10 mouse cellular contexts compared by ENCODE assay signal in the genomic region with DNA sequence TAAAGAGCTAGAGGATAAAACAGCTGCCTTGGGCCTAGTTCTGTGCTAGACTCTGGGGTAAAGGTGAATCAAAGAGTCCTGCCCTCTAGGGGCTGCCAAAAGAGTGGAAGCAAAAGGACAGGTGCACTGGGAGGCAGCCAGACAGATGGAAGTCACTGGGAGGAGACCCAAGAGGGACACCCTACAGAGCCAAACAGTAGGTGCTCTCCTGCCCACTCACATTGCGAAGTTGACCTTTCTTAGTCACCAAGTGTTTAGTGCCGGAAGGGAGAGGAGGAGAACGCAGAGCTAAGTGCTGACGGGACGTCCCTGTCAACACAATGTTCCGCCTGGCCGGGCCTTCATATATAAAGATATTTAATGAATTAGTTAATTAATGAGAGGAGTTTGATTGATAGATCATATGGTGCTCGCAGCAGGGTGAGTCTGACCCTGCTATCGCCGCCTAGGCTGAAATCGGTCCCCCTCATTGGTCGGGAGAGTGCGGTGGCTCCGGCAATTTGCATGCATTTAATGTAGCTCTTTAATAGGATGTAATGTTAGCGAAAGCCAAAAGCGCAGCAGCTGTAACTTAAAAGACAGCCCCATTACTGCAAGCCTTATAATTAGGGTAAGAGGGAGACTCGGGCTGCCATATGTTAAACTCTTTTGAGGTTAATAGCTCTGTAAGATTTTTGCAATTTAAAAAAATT.
DNase-seq lines count a peak whose midpoint lies in the region; ATAC-seq lines count a peak whose summit lies in the region.
"Had no signal": no experiment of that assay in that cellular context is flagged by ENCODE, and none has a peak within 500 bp of the region (broad histone marks: within the 10 kb centered on the region; RNA-seq: fewer than 3 reads in every experiment).

No protein-coding gene starts in this region.

- DNase-seq in kidney, adult 9 months, result no peak
- peak; percentile 64 for DNase-seq in embryonic facial prominence, embryonic 14.5 days (ENCODE audit: low spot score)
- DNase-seq in intestine, embryonic 14.5 days (ENCODE audit: low spot score), result no peak
- DNase-seq in spleen, postnatal 14 days (ENCODE audit: low spot score in 2 of 2), result no peak
- no peak for DNase-seq in adipocyte (ENCODE audit: low spot score)
- no peak for DNase-seq in frontal cortex, postnatal 36 days (ENCODE audit: low spot score in 2 of 2)
- DNase-seq: heart, postnatal 10 days; right cerebral cortex, postnatal 25 days had no signal

- no peak overlapping the region for H3K9ac ChIP-seq in kidney, embryonic 14.5 days (ENCODE audit: low read depth, low read length)
- H3K9ac ChIP-seq in embryonic facial prominence, embryonic 14.5 days (ENCODE audit: low read depth, low read length), result no peak overlapping the region
- no peak overlapping the region for H3K9ac ChIP-seq in intestine, embryonic 14.5 days (ENCODE audit: low read length)
- no peak overlapping the region for H3K9ac ChIP-seq in neural tube, embryonic 12.5 days

- peak overlapping the region; percentile 69 for H3K4me2 ChIP-seq in kidney, embryonic 14.5 days (replicated peaks; ENCODE audit: low read depth, low read length)
- peak overlapping the region; percentile 66 for H3K4me2 ChIP-seq in embryonic facial prominence, embryonic 14.5 days (ENCODE audit: low read depth, low read length)
- peak overlapping the region; percentile 57 for H3K4me2 ChIP-seq in intestine, embryonic 14.5 days (ENCODE audit: low read length)
- H3K4me2 ChIP-seq in neural tube, embryonic 12.5 days (replicated peaks), result peak overlapping the region; percentile 66

- H3K27me3 ChIP-seq in kidney, embryonic 14.5 days (ENCODE audit: control insufficient read depth, insufficient read depth, low read length), result peaks cover 8% of the 10 kb centered on the region; the same call in 1 of the 2 replicates
- peaks cover 12% of the 10 kb centered on the region; the same call in 1 of the 2 replicates for H3K27me3 ChIP-seq in embryonic facial prominence, embryonic 14.5 days (replicated peaks; ENCODE audit: control insufficient read depth, insufficient read depth, low read length)
- peaks cover 28% of the 10 kb centered on the region for H3K27me3 ChIP-seq in intestine, embryonic 14.5 days (replicated peaks; ENCODE audit: control insufficient read depth, insufficient read depth, low read length)
- H3K27me3 ChIP-seq in neural tube, embryonic 12.5 days (replicated peaks), result peaks cover 12% of the 10 kb centered on the region

- ATAC-seq in kidney, embryonic 14.5 days (ENCODE audit: low FRiP score, low TSS enrichment), result no peak
- peak; percentile 45 for ATAC-seq in embryonic facial prominence, embryonic 14.5 days (ENCODE audit: low read depth)
- ATAC-seq in intestine, embryonic 14.5 days (replicated peaks; ENCODE audit: low FRiP score, low TSS enrichment, low read depth), result no peak
- peak; percentile 66 for ATAC-seq in neural tube, embryonic 12.5 days (ENCODE audit: low FRiP score, low read depth)

- H3K27ac ChIP-seq in kidney, embryonic 14.5 days (ENCODE audit: low read depth, low read length), result no peak overlapping the region
- H3K27ac ChIP-seq in embryonic facial prominence, embryonic 14.5 days (replicated peaks; ENCODE audit: low read depth, low read length), result no peak overlapping the region
- H3K27ac ChIP-seq in intestine, embryonic 14.5 days (ENCODE audit: low read depth), result no peak overlapping the region
- H3K27ac ChIP-seq in neural tube, embryonic 12.5 days, result no peak overlapping the region

- H3K36me3 ChIP-seq in kidney, embryonic 14.5 days (ENCODE audit: control insufficient read depth, insufficient read depth, low read length), result no peaks in the 10 kb centered on the region
- no peaks in the 10 kb centered on the region for H3K36me3 ChIP-seq in embryonic facial prominence, embryonic 14.5 days (ENCODE audit: control insufficient read depth, insufficient read depth, low read length)
- no peaks in the 10 kb centered on the region for H3K36me3 ChIP-seq in intestine, embryonic 14.5 days (ENCODE audit: control insufficient read depth, insufficient read depth, low read length)
- no peaks in the 10 kb centered on the region for H3K36me3 ChIP-seq in neural tube, embryonic 12.5 days

- peak overlapping the region; percentile 32 for H3K4me3 ChIP-seq in kidney, embryonic 14.5 days (ENCODE audit: low read length)
- H3K4me3 ChIP-seq in embryonic facial prominence, embryonic 14.5 days (ENCODE audit: low read depth, low read length), result peak overlapping the region; percentile 28
- H3K4me3 ChIP-seq in intestine, embryonic 14.5 days (ENCODE audit: low read depth, low read length), result peak overlapping the region; percentile 26
- no peak overlapping the region for H3K4me3 ChIP-seq in neural tube, embryonic 12.5 days

- H3K9me3 ChIP-seq in kidney, embryonic 14.5 days (ENCODE audit: control insufficient read depth, low read length), result no peaks in the 10 kb centered on the region
- H3K9me3 ChIP-seq in embryonic facial prominence, embryonic 14.5 days (ENCODE audit: control insufficient read depth, low read length), result no peaks in the 10 kb centered on the region
- H3K9me3 ChIP-seq in intestine, embryonic 14.5 days (ENCODE audit: control insufficient read depth, low read length), result no peaks in the 10 kb centered on the region
- H3K9me3 ChIP-seq in neural tube, embryonic 12.5 days, result no peaks in the 10 kb centered on the region

- 0 out of 2 replicates have a peak, but pooled peaks cover 10% of the 10 kb centered on the region for H3K4me1 ChIP-seq in kidney, embryonic 14.5 days (ENCODE audit: control insufficient read depth, insufficient read depth, low read length)
- H3K4me1 ChIP-seq in embryonic facial prominence, embryonic 14.5 days (ENCODE audit: control insufficient read depth, insufficient read depth, low read length), result peaks cover 23% of the 10 kb centered on the region
- no peaks in the 10 kb centered on the region for H3K4me1 ChIP-seq in intestine, embryonic 14.5 days (replicated peaks; ENCODE audit: control insufficient read depth, insufficient read depth, low read length)
- H3K4me1 ChIP-seq in neural tube, embryonic 12.5 days, result peaks cover 24% of the 10 kb centered on the region

- 17% methylated on average over 17 of the region's 17 CpGs for WGBS in kidney, embryonic 14.5 days
- WGBS in embryonic facial prominence, embryonic 14.5 days, result 16% methylated on average over 17 of the region's 17 CpGs
- WGBS in intestine, embryonic 14.5 days, result 29% methylated on average over 17 of the region's 17 CpGs
- 8% methylated on average over 17 of the region's 17 CpGs for WGBS in neural tube, embryonic 12.5 days

Comparison
In these comparisons a context has a peak if more than half of its experiments do, and no peak if none do; other contexts are left out.
1. ATAC-seq: peak in embryonic facial prominence, embryonic 14.5 days (single experiment) and neural tube, embryonic 12.5 days (single experiment); none in kidney, embryonic 14.5 days (single experiment) and intestine, embryonic 14.5 days (single experiment).
2. Peak in every context shown above with its lines, with median percentiles within 50 percentile points of each other: H3K4me2 ChIP-seq.